Comparison of ENCODE assay signal across 14 mouse cellular contexts in genomic region chr17:29236111-29236510, GRCm38 (mm10). TPM values are rescaled to one million over a fixed set of nuclear protein-coding genes. Genes with fewer than 3 reads are reported as not detected.
DNase-seq lines count a peak whose midpoint lies in the region; ATAC-seq and TF ChIP-seq lines count a peak whose summit lies in the region.
"Had no signal": no experiment of that assay in that cellular context is flagged by ENCODE, and none has a peak within 500 bp of the region (broad histone marks: within the 10 kb centered on the region; RNA-seq: fewer than 3 reads in every experiment).

No protein-coding gene starts in this region.

- no peak overlapping the region for H3K27ac ChIP-seq in forebrain, embryonic 15.5 days (replicated peaks)
- H3K27ac ChIP-seq in forebrain, embryonic 14.5 days (ENCODE audit: low read depth, low read length): no peak overlapping the region
- no peak overlapping the region for H3K27ac ChIP-seq in intestine, embryonic 15.5 days
- no peak overlapping the region for H3K27ac ChIP-seq in intestine, postnatal 0 days (ENCODE audit: low read depth, low read length)
- no peak overlapping the region for H3K27ac ChIP-seq in limb, embryonic 15.5 days
- H3K27ac ChIP-seq: liver, embryonic 14.5 days; macrophage had no signal

- no peak for DNase-seq in forebrain, embryonic 14.5 days (ENCODE audit: low spot score)
- DNase-seq in brain, adult 2 months (ENCODE audit: low read depth, low spot score): peak; percentile 71
- DNase-seq in urinary bladder, postnatal 14 days (ENCODE audit: low spot score): no peak
- no peak for DNase-seq in frontal cortex, postnatal 25 days (ENCODE audit: low spot score in 2 of 2)
- DNase-seq: cerebellum, postnatal 10 days; kidney, postnatal 36 days; thymus, postnatal 14 days had no signal

- WGBS in forebrain, embryonic 15.5 days: 71% methylated on average over 7 of the region's 7 CpGs
- 76% methylated on average over 7 of the region's 7 CpGs for WGBS in forebrain, embryonic 14.5 days
- WGBS in intestine, embryonic 15.5 days: 66% methylated on average over 7 of the region's 7 CpGs
- 74% methylated on average over 7 of the region's 7 CpGs for WGBS in intestine, postnatal 0 days
- 60% methylated on average over 7 of the region's 7 CpGs for WGBS in limb, embryonic 15.5 days

- H3K9me3 ChIP-seq in forebrain, embryonic 15.5 days: no peaks in the 10 kb centered on the region
- no peaks in the 10 kb centered on the region for H3K9me3 ChIP-seq in forebrain, embryonic 14.5 days (replicated peaks; ENCODE audit: control insufficient read depth, low read length)
- H3K9me3 ChIP-seq in intestine, embryonic 15.5 days: no peaks in the 10 kb centered on the region
- H3K9me3 ChIP-seq in intestine, postnatal 0 days (ENCODE audit: control insufficient read depth): no peaks in the 10 kb centered on the region
- H3K9me3 ChIP-seq in limb, embryonic 15.5 days: no peaks in the 10 kb centered on the region

- H3K4me2 ChIP-seq in forebrain, embryonic 15.5 days (replicated peaks): 0 out of 2 replicates have a peak overlapping the region, but pooled peaks have one; percentile 98
- no peak overlapping the region for H3K4me2 ChIP-seq in forebrain, embryonic 14.5 days (ENCODE audit: low read length)
- peak overlapping the region; percentile 92 for H3K4me2 ChIP-seq in intestine, embryonic 15.5 days (replicated peaks)
- no peak overlapping the region for H3K4me2 ChIP-seq in intestine, postnatal 0 days (replicated peaks; ENCODE audit: low read depth)
- H3K4me2 ChIP-seq in limb, embryonic 15.5 days: 0 out of 2 replicates have a peak overlapping the region, but pooled peaks have one; percentile 99

- ATAC-seq in forebrain, embryonic 15.5 days (replicated peaks): no peak
- no peak for ATAC-seq in forebrain, embryonic 14.5 days
- no peak for ATAC-seq in intestine, embryonic 15.5 days
- ATAC-seq in intestine, postnatal 0 days: no peak
- no peak for ATAC-seq in limb, embryonic 15.5 days (ENCODE audit: insufficient number of reproducible peaks, low FRiP score, low TSS enrichment, low read depth)

- H3K4me3 ChIP-seq in forebrain, embryonic 15.5 days: no peak overlapping the region
- no peak overlapping the region for H3K4me3 ChIP-seq in forebrain, embryonic 14.5 days (ENCODE audit: low read depth, low read length)
- no peak overlapping the region for H3K4me3 ChIP-seq in intestine, embryonic 15.5 days (replicated peaks)
- H3K4me3 ChIP-seq in intestine, postnatal 0 days (ENCODE audit: low read depth, low read length): no peak overlapping the region
- peak overlapping the region; percentile 62; the same call in 1 of the 2 replicates for H3K4me3 ChIP-seq in limb, embryonic 15.5 days
- H3K4me3 ChIP-seq: myocyte had no signal

- H3K4me1 ChIP-seq in forebrain, embryonic 15.5 days: peaks cover 19% of the 10 kb centered on the region
- peaks cover 9% of the 10 kb centered on the region; the same call in 1 of the 2 replicates for H3K4me1 ChIP-seq in forebrain, embryonic 14.5 days (ENCODE audit: control insufficient read depth, insufficient read depth, low read length)
- peaks cover 28% of the 10 kb centered on the region for H3K4me1 ChIP-seq in intestine, embryonic 15.5 days (replicated peaks)
- H3K4me1 ChIP-seq in intestine, postnatal 0 days (replicated peaks; ENCODE audit: control insufficient read depth, insufficient read depth, low read length): no peaks in the 10 kb centered on the region
- H3K4me1 ChIP-seq in limb, embryonic 15.5 days: peaks cover 34% of the 10 kb centered on the region

- H3K36me3 ChIP-seq in forebrain, embryonic 15.5 days: no peaks in the 10 kb centered on the region
- no peaks in the 10 kb centered on the region for H3K36me3 ChIP-seq in forebrain, embryonic 14.5 days (ENCODE audit: control insufficient read depth, insufficient read depth, low read length)
- H3K36me3 ChIP-seq in intestine, embryonic 15.5 days: no peaks in the 10 kb centered on the region
- H3K36me3 ChIP-seq in intestine, postnatal 0 days (ENCODE audit: control insufficient read depth, insufficient read depth): no peaks in the 10 kb centered on the region
- no peaks in the 10 kb centered on the region for H3K36me3 ChIP-seq in limb, embryonic 15.5 days

- no peak for TF ChIP-seq CTCF in intestine, postnatal 0 days (IDR thresholded peaks at IDR 0.05; ENCODE audit: low read depth)

- H3K27me3 ChIP-seq in forebrain, embryonic 15.5 days: peaks cover 14% of the 10 kb centered on the region
- 0 out of 2 replicates have a peak, but pooled peaks cover 9% of the 10 kb centered on the region for H3K27me3 ChIP-seq in forebrain, embryonic 14.5 days (replicated peaks; ENCODE audit: control insufficient read depth, insufficient read depth, low read length)
- peaks cover 25% of the 10 kb centered on the region for H3K27me3 ChIP-seq in intestine, embryonic 15.5 days (replicated peaks)
- peaks cover 26% of the 10 kb centered on the region for H3K27me3 ChIP-seq in intestine, postnatal 0 days (replicated peaks; ENCODE audit: control insufficient read depth, insufficient read depth, low read length)
- H3K27me3 ChIP-seq in limb, embryonic 15.5 days: peaks cover 23% of the 10 kb centered on the region

- H3K9ac ChIP-seq in forebrain, embryonic 15.5 days (replicated peaks): no peak overlapping the region
- H3K9ac ChIP-seq in forebrain, embryonic 14.5 days (ENCODE audit: low read length): no peak overlapping the region
- H3K9ac ChIP-seq in intestine, embryonic 15.5 days: no peak overlapping the region
- no peak overlapping the region for H3K9ac ChIP-seq in intestine, postnatal 0 days (ENCODE audit: low read depth, low read length)
- H3K9ac ChIP-seq in limb, embryonic 15.5 days: no peak overlapping the region
- H3K9ac ChIP-seq: liver, embryonic 14.5 days had no signal

RNA-seq across cellular contexts. Expression of gene Cpne5, which starts 1.9 kb away (rescaled TPM):
- polyA plus RNA-seq in forebrain, embryonic 15.5 days (2015; fragmentation: Nextera tagmentation; extraction: Ambion mirVana): 21.3 and 24.9 TPM in 2 replicates
- 17.2 and 17.4 TPM in 2 replicates for polyA plus RNA-seq in forebrain, embryonic 14.5 days (2014; fragmentation: Nextera tagmentation; extraction: Ambion mirVana)
- polyA plus RNA-seq in intestine, embryonic 15.5 days (2015; fragmentation: Nextera tagmentation; extraction: Ambion mirVana): 7.5 and 8.3 TPM in 2 replicates
- polyA plus RNA-seq in intestine, postnatal 0 days (2015; fragmentation: Nextera tagmentation; extraction: Ambion mirVana): 2.7 and 3.3 TPM in 2 replicates
- polyA plus RNA-seq in limb, embryonic 15.5 days (2015; fragmentation: Nextera tagmentation; extraction: Ambion mirVana): 15.0 and 15.4 TPM in 2 replicates
- polyA plus RNA-seq: macrophage had no signal

RNA-seq across cellular contexts. Expression of gene Ppil1, which starts 27.9 kb away (rescaled TPM):
- 126 and 128 TPM in 2 replicates for polyA plus RNA-seq in forebrain, embryonic 15.5 days (2015; fragmentation: Nextera tagmentation; extraction: Ambion mirVana)
- polyA plus RNA-seq in forebrain, embryonic 14.5 days (2014; fragmentation: Nextera tagmentation; extraction: Ambion mirVana): 123 and 131 TPM in 2 replicates
- 154 and 157 TPM in 2 replicates for polyA plus RNA-seq in intestine, embryonic 15.5 days (2015; fragmentation: Nextera tagmentation; extraction: Ambion mirVana)
- polyA plus RNA-seq in intestine, postnatal 0 days (2015; fragmentation: Nextera tagmentation; extraction: Ambion mirVana): 53.7 and 59.1 TPM in 2 replicates
- polyA plus RNA-seq in limb, embryonic 15.5 days (2015; fragmentation: Nextera tagmentation; extraction: Ambion mirVana): 130 and 132 TPM in 2 replicates

RNA-seq across cellular contexts. Expression of gene BC004004, which starts 32.5 kb away (rescaled TPM):
- 96.2 and 96.4 TPM in 2 replicates for polyA plus RNA-seq in forebrain, embryonic 15.5 days (2015; fragmentation: Nextera tagmentation; extraction: Ambion mirVana)
- 116 and 123 TPM in 2 replicates for polyA plus RNA-seq in forebrain, embryonic 14.5 days (2014; fragmentation: Nextera tagmentation; extraction: Ambion mirVana)
- 78.3 and 83.5 TPM in 2 replicates for polyA plus RNA-seq in intestine, embryonic 15.5 days (2015; fragmentation: Nextera tagmentation; extraction: Ambion mirVana)
- polyA plus RNA-seq in intestine, postnatal 0 days (2015; fragmentation: Nextera tagmentation; extraction: Ambion mirVana): 111 and 116 TPM in 2 replicates
- polyA plus RNA-seq in limb, embryonic 15.5 days (2015; fragmentation: Nextera tagmentation; extraction: Ambion mirVana): 84.1 and 95.5 TPM in 2 replicates

Comparison
In these comparisons a context has a peak if more than half of its experiments do, and no peak if none do; other contexts are left out.
1. H3K4me2 ChIP-seq: peak in forebrain, embryonic 15.5 days (single experiment), intestine, embryonic 15.5 days (single experiment) and limb, embryonic 15.5 days (single experiment); none in forebrain, embryonic 14.5 days (single experiment) and intestine, postnatal 0 days (single experiment).